Mouse (Mus musculus) heart, adult 2 months (tissue): ENCODE data around the gene Notch1.

Source experiments
- CTCF ChIP-seq: fragments of 200-600 bp; IDR thresholded peaks from 2 replicates; pipeline ENCODE4 v1.8.1; 2022; ENCODE audit warnings: antibody characterized with exemption, mild to moderate bottlenecking, moderate library complexity
- EP300 ChIP-seq: fragments of 200-500 bp; IDR thresholded peaks from 2 replicates; pipeline ENCODE4 v1.6.1; 2011; ENCODE audit warnings: low read depth, low read length, control low read depth; ENCODE audit not compliant: insufficient read depth
- POLR2A ChIP-seq: fragments of 200-500 bp; IDR thresholded peaks from 2 replicates; pipeline ENCODE4 v1.6.1; 2011; ENCODE audit warnings: mild to moderate bottlenecking, low read depth, low read length, control low read depth; ENCODE audit not compliant: insufficient read depth

DNA sequence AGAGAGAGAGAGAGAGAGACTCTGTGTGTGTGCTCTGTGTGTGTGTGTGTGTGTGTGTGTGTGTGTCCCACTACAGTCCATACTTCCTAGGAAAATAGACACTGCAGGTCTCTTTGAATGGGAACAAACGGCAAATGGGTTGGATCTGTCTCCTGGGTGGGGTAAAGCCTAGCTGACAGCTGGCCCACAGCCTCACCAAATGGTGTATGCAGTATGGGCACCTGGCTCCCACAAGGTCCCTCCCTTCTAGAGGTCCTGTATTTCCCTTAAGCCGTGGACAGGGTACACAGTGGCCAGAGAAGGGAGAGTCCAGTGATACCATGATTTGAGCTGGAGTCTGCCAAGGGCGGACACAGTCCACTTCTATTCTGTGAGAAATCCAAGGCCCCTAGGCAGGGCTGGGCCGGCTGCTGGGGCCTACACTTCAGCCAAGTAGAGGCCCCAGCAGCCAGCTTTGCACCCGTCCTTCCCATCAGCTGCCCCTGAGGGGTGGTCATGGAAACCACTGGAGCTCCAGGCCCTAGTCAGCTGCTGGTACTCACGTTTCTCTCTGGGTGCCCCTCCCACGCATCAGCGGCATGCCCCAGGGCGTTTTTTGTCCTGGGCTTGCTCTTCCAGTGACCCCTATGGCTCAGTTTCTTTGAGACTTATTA is 24.9 kb upstream of the Notch1 start:
- TF ChIP-seq CTCF (no peak), POLR2A (no peak), EP300 (no peak)
